Mouse (Mus musculus) midbrain, embryonic 11.5 days (tissue): ENCODE data around the gene Uba7. TPM values are rescaled to one million over a fixed set of nuclear protein-coding genes. Genes with fewer than 3 reads are reported as not detected.

Experiments
- ATAC-seq: fragments of 200-750 bp; cut with Nextera tagmentation; 2 replicates; pipeline ENCODE4 v1.8.0; 2017; ENCODE audit warnings: moderate TSS enrichment, moderate library complexity; ENCODE audit not compliant: low FRiP score
- DNase-seq: peaks from one replicate; pipeline ENCODE4 v3.0.0; 2015; ENCODE audit warnings: low spot score; ENCODE audit errors: missing footprints
- H3K27ac ChIP-seq: fragments of 300-500 bp; sonication (generic); 2 replicates; pipeline ENCODE4 v1.5.1; 2014; ENCODE audit warnings: low read depth, low read length
- H3K27me3 ChIP-seq: fragments of 300-500 bp; sonication (generic); 2 replicates; pipeline ENCODE4 v1.6.1; 2014; ENCODE audit warnings: mild to moderate bottlenecking, low read length, moderate library complexity, mixed read lengths; ENCODE audit not compliant: control insufficient read depth, insufficient read depth
- H3K36me3 ChIP-seq: fragments of 300-500 bp; sonication (generic); 2 replicates; pipeline ENCODE4 v1.6.1; 2014; ENCODE audit warnings: mild to moderate bottlenecking, low read length, moderate library complexity, mixed read lengths; ENCODE audit not compliant: control insufficient read depth, insufficient read depth
- H3K4me1 ChIP-seq: fragments of 300-500 bp; sonication (generic); 2 replicates; pipeline ENCODE4 v1.6.1; 2014; ENCODE audit warnings: low read length; ENCODE audit not compliant: control insufficient read depth, insufficient read depth
- H3K4me2 ChIP-seq: fragments of 300-500 bp; sonication (generic); 2 replicates; pipeline ENCODE4 v1.6.1; 2014; ENCODE audit warnings: mild to moderate bottlenecking, moderate library complexity
- H3K4me3 ChIP-seq: fragments of 300-500 bp; sonication (generic); 2 replicates; pipeline ENCODE4 v1.5.1; 2014; ENCODE audit warnings: low read depth, low read length
- H3K9ac ChIP-seq: fragments of 300-500 bp; sonication (generic); 2 replicates; pipeline ENCODE4 v1.6.1; 2014; ENCODE audit warnings: low read length
- H3K9me3 ChIP-seq: fragments of 300-500 bp; sonication (generic); 2 replicates; pipeline ENCODE4 v1.6.1; 2016; ENCODE audit warnings: low read length; ENCODE audit not compliant: control insufficient read depth
- WGBS: fragments of 180-500 bp; shearing (Covaris S2); extraction: QIAGEN DNeasy Blood & Tissue Kit; methylation state at CpG from one replicate; pipeline ENCODE4 v1.1.7; 2014; 5-methylcytosine and 5-hydroxymethylcytosine counted together
- polyA plus RNA-seq: library from polyadenylated mRNA; unstranded; fragments of >200 nt; fragmentation: Nextera tagmentation; extraction: Ambion mirVana; gene quantifications from 2 replicates; pipeline ENCODE4 v1.2.1, GENCODE M21; 2014

Uba7 gene
- polyA plus RNA-seq, 1 experiment from 2014 or later, result 7.5 TPM

DNA sequence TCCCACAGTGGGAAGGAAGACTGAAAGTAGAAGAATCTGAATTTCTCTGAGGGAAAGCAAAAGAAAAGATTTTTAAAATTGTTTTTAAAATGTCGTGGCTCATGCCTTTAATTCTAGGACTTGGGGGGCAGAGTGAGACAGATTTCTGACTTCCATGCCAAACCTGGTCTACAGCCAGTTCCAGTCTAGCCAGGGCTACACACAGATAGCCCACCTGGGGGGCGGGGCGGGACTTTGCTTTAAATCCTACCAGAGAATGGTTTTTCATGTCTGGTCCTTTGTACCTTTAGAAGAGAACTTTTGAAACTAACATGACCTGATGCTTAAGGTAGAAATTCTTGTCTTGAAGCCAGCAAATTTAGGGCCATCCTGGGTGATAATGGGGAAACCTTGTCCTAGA is 47.9 kb downstream of the Uba7 start:
- peaks cover 21% of the 10 kb centered on the region for H3K36me3 ChIP-seq
- H3K27ac ChIP-seq, result no peak overlapping the region
- H3K4me1 ChIP-seq, result no peaks in the 10 kb centered on the region
- WGBS, result 85% methylated on average over 3 of the region's 3 CpGs
- no peak overlapping the region for H3K4me2 ChIP-seq
- no peak for DNase-seq
- no peaks in the 10 kb centered on the region for H3K9me3 ChIP-seq
- no peaks in the 10 kb centered on the region for H3K27me3 ChIP-seq
- H3K9ac ChIP-seq, result no peak overlapping the region
- no peak overlapping the region for H3K4me3 ChIP-seq
- ATAC-seq, result no peak

DNA sequence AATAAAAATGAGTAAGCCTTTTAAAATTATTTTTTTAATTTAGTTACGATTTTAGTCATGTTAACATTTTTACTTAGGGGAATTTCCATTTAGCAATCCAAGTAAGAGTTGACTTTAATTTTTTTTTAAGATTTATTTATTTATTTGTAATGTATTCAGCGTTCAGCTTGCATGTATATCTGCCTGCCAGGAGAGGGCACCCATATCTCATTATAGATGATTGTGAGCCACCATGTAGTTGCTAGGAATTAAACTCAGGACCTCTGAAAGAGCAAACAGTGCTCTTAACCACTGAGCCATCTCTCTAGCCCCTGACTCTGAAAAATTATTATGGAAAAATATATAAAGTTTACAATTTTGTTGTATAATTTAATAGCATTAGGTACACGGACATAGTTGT is 51.3 kb downstream of the Uba7 start:
- no peaks in the 10 kb centered on the region for H3K9me3 ChIP-seq
- H3K36me3 ChIP-seq, result peaks cover 21% of the 10 kb centered on the region
- ATAC-seq (no peak), DNase-seq (no peak)
- H3K4me3 ChIP-seq, result no peak overlapping the region
- H3K27ac ChIP-seq, result no peak overlapping the region
- no peak overlapping the region for H3K9ac ChIP-seq
- 94% methylated on average over 3 of the region's 3 CpGs for WGBS
- no peak overlapping the region for H3K4me2 ChIP-seq
- H3K4me1 ChIP-seq, result no peaks in the 10 kb centered on the region
- no peaks in the 10 kb centered on the region for H3K27me3 ChIP-seq

DNA sequence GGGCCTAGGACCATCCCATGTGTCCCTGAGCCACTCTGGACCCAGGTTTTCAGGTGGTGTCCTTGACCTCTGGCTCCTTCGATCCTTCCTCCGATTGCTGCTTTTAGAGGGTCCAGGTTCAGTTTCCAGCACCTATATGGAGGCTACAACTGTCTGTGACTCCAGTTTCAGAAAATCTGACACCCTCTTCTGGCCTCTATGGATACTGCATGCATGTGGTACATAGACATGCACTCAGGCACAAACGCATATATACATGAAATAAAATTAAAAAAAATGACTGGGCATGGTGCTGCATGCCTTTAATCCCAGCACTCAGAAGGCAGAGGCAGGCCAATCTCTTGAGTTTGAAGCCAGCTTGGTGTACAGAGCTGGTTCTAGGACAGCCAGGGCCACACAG is 52.6 kb downstream of the Uba7 start:
- DNase-seq (no peak), ATAC-seq (no peak)
- H3K36me3 ChIP-seq, result peaks cover 26% of the 10 kb centered on the region
- H3K9me3 ChIP-seq, result no peaks in the 10 kb centered on the region
- H3K4me3 ChIP-seq, result no peak overlapping the region
- no peak overlapping the region for H3K27ac ChIP-seq
- no peaks in the 10 kb centered on the region for H3K4me1 ChIP-seq
- no peaks in the 10 kb centered on the region for H3K27me3 ChIP-seq
- 99% methylated on average over 3 of the region's 3 CpGs for WGBS
- H3K4me2 ChIP-seq, result no peak overlapping the region
- H3K9ac ChIP-seq, result no peak overlapping the region

DNA sequence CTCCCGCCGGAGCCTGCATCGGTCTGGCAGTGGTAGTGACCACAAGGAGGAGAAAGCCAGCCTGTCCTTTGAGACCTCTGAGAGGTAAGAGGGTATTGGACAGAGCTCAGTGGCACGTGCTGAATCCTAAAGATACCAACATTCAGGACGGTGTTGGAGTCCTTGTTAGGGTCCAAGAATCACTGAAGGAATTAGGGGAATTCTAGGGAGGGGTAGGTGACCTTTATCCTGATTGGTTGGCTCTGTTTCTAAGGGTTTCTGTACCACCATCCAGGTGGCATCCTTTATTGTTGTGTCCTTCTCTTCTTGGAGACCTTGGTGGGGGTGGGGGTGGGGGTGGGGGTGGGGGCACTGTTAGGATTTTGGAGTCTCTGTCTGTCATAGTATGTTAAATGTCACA is 56.8 kb downstream of the Uba7 start:
- 85% methylated on average over 5 of the region's 5 CpGs for WGBS
- no peak for DNase-seq

More for the DNA sequence above, 56.8 kb downstream of the Uba7 start:
- Histone ChIP-seq H3K4me1 (no peaks in the 10 kb centered on the region), H3K4me3 (no peak overlapping the region), H3K36me3 (peaks cover 14% of the 10 kb centered on the region), H3K9me3 (no peaks in the 10 kb centered on the region), H3K9ac (no peak overlapping the region), H3K27me3 (no peaks in the 10 kb centered on the region), H3K4me2 (no peak overlapping the region), H3K27ac (no peak overlapping the region)
- ATAC-seq, result no peak

Other genes starting within 250 kb of the Uba7 start
- 186 and 191 TPM in 2 replicates for gene Rbm5, start 204.5 kb upstream of the Uba7 start, polyA plus RNA-seq
- 104 and 114 TPM in 2 replicates for gene Rbm6, start 102.3 kb upstream of the Uba7 start, polyA plus RNA-seq
- gene Mon1a, start 87.4 kb upstream of the Uba7 start, polyA plus RNA-seq, result 14.8 and 16.8 TPM in 2 replicates
- 0.60 and 0.80 TPM in 2 replicates for gene Mst1r, start 68.6 kb upstream of the Uba7 start, polyA plus RNA-seq
- not detected in 2 replicates for gene Actl11, start 47.0 kb upstream of the Uba7 start, polyA plus RNA-seq
- 6.3 and 6.7 TPM in 2 replicates for gene Camkv, start 39.8 kb upstream of the Uba7 start, polyA plus RNA-seq
- 27.7 and 37.2 TPM in 2 replicates for gene Traip, start 25.4 kb upstream of the Uba7 start, polyA plus RNA-seq
- 0.74 and 1.2 TPM in 2 replicates for gene Gm20661, start 7.6 kb downstream of the Uba7 start, polyA plus RNA-seq
- gene Inka1, start 10.4 kb downstream of the Uba7 start, polyA plus RNA-seq, result 20.7 and 25.3 TPM in 2 replicates
- 2.2 and 3.3 TPM in 2 replicates for gene Cdhr4, start 17.0 kb downstream of the Uba7 start, polyA plus RNA-seq
- 0.82 TPM in 1 of 2 replicates, not detected in the other for gene Gm20662, start 20.8 kb downstream of the Uba7 start, polyA plus RNA-seq
- 31.6 and 34.8 TPM in 2 replicates for gene Ip6k1, start 27.0 kb downstream of the Uba7 start, polyA plus RNA-seq
- 18.3 and 19.2 TPM in 2 replicates for gene Gmppb, start 73.7 kb downstream of the Uba7 start, polyA plus RNA-seq
- 1.5 and 2.0 TPM in 2 replicates for gene Amigo3, start 77.7 kb downstream of the Uba7 start, polyA plus RNA-seq
- 0.47 and 0.78 TPM in 2 replicates for gene Mst1, start 104.9 kb downstream of the Uba7 start, polyA plus RNA-seq
- 27.2 and 29.2 TPM in 2 replicates for gene Rnf123, start 107.8 kb downstream of the Uba7 start, polyA plus RNA-seq
- gene Apeh, start 119.1 kb downstream of the Uba7 start, polyA plus RNA-seq, result 53.0 and 67.3 TPM in 2 replicates
- 2.4 TPM in 2 replicates for gene Bsn, start 214.9 kb downstream of the Uba7 start, polyA plus RNA-seq